Mouse (Mus musculus) T-helper 1 cell (primary cell): ENCODE results near the gene Tas2r106.

Experiments used
- in situ Hi-C: fragments of 300-600 bp; cut with MboI, MseI; formaldehyde crosslinking; loops from one replicate; pipeline ENCODE4 v1.15.1; 2025; ENCODE audit warnings: high pct_unique_total_duplicates

Gene Tas2r106

DNA sequence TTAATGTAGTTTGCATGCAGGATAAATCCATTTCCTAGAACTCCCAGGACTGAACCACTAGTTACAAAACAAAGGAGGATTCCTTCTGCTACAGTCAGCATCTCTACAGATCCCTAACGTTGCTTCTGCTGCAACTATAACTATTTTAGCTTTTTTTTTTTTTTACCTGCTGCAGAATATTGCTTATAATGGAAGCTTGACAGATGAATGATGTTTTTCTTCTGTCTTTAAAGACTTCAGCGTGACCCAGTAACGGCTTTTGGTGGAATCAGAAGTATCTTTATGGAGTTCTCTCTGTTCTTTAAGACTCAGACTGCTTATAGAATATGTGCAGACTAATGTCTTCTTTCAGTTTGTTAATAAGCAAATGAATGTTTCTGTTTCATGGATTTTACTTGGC lies at the start of gene Tas2r106:
Gene Tas2r106, minus strand, starts transcription at position 101 of the 400 bp plus-strand sequence.
- in situ Hi-C loops = no loop called here

DNA sequence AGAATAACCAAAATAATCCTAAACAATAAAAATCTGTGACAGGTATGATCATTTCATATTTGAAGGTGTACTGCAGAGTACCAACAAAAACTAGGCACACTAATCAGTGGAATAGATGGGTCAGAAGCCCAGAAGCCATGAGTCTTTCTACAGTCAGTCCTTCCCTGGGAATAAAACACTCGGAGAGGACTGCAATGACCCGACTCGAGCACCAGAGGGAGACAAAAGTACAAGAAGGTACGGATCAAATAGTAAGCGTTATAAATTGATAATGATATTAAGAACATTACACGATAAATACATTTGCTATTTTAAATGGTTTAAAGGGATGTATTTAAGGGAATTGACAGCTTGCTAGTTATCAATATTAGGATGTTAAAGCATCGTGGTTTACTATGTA lies 34.1 kb upstream of the Tas2r106 start:
- in situ Hi-C loops = no loop called here

DNA sequence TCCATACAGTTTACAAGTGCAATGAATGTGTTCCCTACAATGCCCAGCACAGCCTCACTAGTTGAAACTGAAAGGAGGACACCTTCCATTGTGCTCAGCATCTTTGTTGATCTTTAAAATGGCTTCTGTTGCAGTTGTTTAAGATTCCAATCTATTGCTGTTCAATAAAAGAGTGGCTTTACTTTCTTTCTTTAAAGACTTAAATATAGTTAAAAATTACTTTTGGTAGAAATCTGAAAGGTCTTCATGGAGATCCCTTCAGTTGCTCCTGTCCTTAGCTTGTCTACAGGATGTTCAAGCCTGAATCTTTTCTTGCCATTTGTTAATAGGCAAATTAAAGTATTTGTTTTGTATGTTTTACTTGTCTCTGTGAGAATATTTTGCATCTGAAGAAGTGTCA lies 11.3 kb upstream of the Tas2r106 start, which contains the start of gene Tas2r114:
Gene Tas2r114, minus strand, starts transcription at position 101 of the 400 bp plus-strand sequence.
- in situ Hi-C loops = no loop called here

DNA sequence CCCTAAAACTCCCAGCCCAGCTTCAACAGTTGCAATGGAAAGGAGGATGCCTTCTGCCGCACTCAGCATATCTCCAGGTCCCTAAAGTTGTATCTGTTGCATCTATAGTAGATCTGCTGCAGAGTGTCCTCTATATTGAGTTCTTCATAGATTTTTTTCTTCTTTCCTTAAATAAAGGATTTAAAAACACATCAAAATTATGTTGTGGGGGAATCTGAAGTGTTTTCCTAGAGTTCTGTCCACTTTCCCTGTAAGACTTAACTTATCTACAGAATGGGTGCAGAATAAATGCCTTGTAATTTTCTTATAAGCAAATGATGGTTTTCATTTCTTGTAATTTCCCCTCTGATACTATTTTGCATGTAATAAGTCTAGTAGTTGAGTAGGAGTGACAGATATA lies 8.7 kb upstream of the Tas2r106 start, which contains the start of gene Tas2r105:
Gene Tas2r105, minus strand, starts transcription at position 101 of the 400 bp plus-strand sequence.
- in situ Hi-C loops = no loop called here

DNA sequence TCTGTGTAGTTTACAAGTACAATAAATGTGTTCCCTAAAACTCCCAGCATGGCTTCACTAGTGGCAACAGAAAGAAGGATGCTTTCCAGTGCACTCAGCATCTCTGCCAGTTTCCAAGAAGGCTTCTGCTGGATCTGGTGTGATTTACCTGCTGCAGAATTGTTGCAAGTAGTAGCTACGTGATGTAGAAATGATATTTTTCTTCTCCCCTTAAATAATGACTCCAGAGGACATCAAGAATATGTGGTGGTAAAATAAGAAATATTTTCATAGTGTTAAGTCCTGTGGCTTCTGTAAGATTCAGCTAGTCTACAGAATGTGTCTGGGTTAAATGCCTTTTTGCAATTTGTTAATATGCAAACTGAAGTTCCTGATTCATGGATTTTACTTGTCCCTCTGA lies 7.0 kb upstream of the Tas2r106 start, which contains the start of gene Tas2r104:
Gene Tas2r104, minus strand, starts transcription at position 101 of the 400 bp plus-strand sequence.
- in situ Hi-C loops = no loop called here

DNA sequence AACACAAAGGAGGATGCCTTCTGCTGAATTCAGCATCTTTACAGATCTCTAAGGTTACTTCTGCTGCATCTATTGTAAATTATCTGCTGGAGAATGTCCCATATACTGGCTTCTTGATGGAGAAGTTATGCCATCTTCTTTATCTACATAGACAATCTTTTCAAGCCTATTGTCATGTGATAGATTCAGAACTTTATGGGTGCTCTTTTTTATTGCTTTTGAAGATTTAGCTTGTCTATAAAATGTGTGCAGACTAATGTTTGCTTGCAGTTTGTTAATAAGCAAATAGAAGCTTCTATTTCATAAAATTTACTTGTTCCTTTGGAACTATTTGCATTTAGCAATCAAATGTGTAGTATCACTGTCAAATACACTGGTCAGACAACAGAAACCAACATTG lies 18.6 kb downstream of the Tas2r106 start, which contains the start of gene Tas2r107:
Gene Tas2r107, minus strand, starts transcription at position 101 of the 400 bp plus-strand sequence.
- in situ Hi-C loops = no loop called here

DNA sequence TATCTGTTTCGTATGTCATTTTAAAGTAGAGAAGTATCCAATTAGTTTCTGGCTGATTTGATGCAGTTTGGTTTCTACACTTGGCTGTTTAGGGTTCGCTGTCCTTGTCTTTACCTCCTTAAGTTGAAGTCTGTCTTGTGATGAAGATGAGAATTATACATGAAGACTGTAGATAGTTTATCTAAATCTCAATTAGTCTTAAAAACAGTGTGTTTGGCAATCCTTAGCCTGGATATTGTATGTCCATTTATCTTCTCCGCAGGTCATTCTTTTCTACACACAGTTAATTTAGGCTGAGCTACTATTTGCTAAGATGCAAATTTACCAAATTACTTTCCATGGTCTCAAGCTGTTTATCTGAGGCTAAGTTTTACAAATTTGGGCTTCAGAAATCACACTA lies 47.9 kb downstream of the Tas2r106 start, which contains the start of gene Tas2r130:
Gene Tas2r130, minus strand, starts transcription at position 101 of the 400 bp plus-strand sequence.
- in situ Hi-C loops = no loop called here
